Mouse (Mus musculus) midbrain, embryonic 15.5 days (tissue): ENCODE measurements around the gene Crcp. TPM values are rescaled to one million over a fixed set of nuclear protein-coding genes. Genes with fewer than 3 reads are reported as not detected.

Experiments
- ATAC-seq: fragments of 200-750 bp; cut with Nextera tagmentation; replicated peaks from 2 replicates; pipeline ENCODE4 v1.8.0; 2017; ENCODE audit warnings: moderate TSS enrichment
- H3K27ac ChIP-seq: fragments of 300-500 bp; sonication (generic); 2 replicates; pipeline ENCODE4 v1.5.1; 2015; ENCODE audit warnings: mild to moderate bottlenecking, inconsistent platforms
- H3K27me3 ChIP-seq: fragments of 300-500 bp; sonication (generic); replicated peaks from 2 replicates; pipeline ENCODE4 v1.6.1; 2015; ENCODE audit warnings: inconsistent platforms
- H3K36me3 ChIP-seq: fragments of 300-500 bp; sonication (generic); replicated peaks from 2 replicates; pipeline ENCODE4 v1.6.1; 2015; ENCODE audit warnings: inconsistent platforms
- H3K4me1 ChIP-seq: fragments of 300-500 bp; sonication (generic); 2 replicates; pipeline ENCODE4 v1.6.1; 2015; ENCODE audit warnings: inconsistent platforms
- H3K4me2 ChIP-seq: fragments of 300-500 bp; sonication (generic); 2 replicates; pipeline ENCODE4 v1.6.1; 2015; ENCODE audit warnings: inconsistent platforms, mild to moderate bottlenecking, moderate library complexity
- H3K4me3 ChIP-seq: fragments of 300-500 bp; sonication (generic); 2 replicates; pipeline ENCODE4 v1.5.1; 2015; ENCODE audit warnings: mild to moderate bottlenecking, inconsistent platforms
- H3K9ac ChIP-seq: fragments of 300-500 bp; sonication (generic); 2 replicates; pipeline ENCODE4 v1.6.1; 2015; ENCODE audit warnings: mild to moderate bottlenecking, inconsistent platforms
- H3K9me3 ChIP-seq: fragments of 300-500 bp; sonication (generic); 2 replicates; pipeline ENCODE4 v1.6.1; 2016; ENCODE audit warnings: inconsistent platforms
- WGBS: fragments of 180-500 bp; shearing (Covaris S2); methylation state at CpG from one replicate; pipeline ENCODE4 v1.1.7; 2015; ENCODE audit warnings: mixed read lengths; 5-methylcytosine and 5-hydroxymethylcytosine counted together
- polyA plus RNA-seq: library from polyadenylated mRNA; unstranded; fragments of >200 nt; fragmentation: Nextera tagmentation; extraction: Ambion mirVana; gene quantifications from 2 replicates; pipeline ENCODE4 v1.2.1, GENCODE M21; 2015

Gene Crcp
- polyA plus RNA-seq, 1 experiment from 2014 or later: 88.6 TPM

DNA sequence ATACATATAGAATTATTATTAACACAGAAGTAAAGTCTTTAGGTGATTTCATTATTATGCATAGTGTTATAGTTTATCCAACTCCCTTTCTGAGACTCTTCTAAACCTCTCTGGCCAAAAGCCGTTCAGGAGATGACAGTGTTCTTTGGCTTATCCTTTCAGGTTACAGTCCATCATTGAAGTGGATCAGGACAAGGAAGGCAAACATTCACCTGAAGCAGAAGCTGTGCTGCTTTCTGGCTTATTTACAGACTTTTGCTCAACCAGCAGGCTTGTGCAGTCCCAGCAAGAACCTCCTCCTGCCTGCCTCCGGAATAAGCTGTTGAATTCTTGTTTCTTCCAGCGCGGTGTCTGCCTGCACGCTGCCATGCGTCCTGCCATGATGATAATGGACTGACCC lies 43.9 kb downstream of the Crcp start, which contains the start of gene Tpst1:
TSS of gene Tpst1 (plus strand) at position 301 of the 400 bp plus-strand sequence.
- H3K9ac ChIP-seq: no peak within 1 kb of the TSS
- no peaks in the 10 kb centered on the region for H3K27me3 ChIP-seq
- no peak within 1 kb of the TSS for H3K4me2 ChIP-seq
- no peaks in the 10 kb centered on the region for H3K4me1 ChIP-seq
- no peaks in the 10 kb centered on the region; the same call in 1 of the 2 replicates for H3K9me3 ChIP-seq
- H3K27ac ChIP-seq: no peak within 1 kb of the TSS
- WGBS: 95% methylated on average over 6 of the region's 6 CpGs
- no peak within 1 kb of the TSS for H3K4me3 ChIP-seq
- ATAC-seq: no peak
- H3K36me3 ChIP-seq: no peaks in the 10 kb centered on the region

DNA sequence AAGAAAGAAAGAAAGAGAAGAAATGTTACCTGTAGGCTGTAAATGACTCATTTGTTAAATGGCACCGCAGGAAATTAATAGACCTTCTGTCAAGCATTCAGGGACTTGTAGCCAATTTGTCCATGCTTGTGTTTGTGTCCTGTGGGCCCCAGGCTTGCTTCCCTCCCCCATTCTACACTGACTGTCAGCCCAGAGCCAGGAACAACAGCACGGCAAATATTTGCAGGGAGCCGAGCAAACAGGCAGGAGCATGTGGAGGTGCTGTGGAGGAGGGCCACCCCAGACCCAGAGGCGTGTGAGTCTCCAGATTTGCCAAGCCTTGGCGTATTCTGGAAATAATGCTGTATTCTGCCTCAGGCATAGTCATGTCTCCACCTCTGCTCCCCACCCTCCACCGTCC lies 45.4 kb downstream of the Crcp start:
- Histone ChIP-seq H3K36me3 (no peaks in the 10 kb centered on the region), H3K27me3 (no peaks in the 10 kb centered on the region), H3K4me3 (no peak overlapping the region), H3K9ac (no peak overlapping the region), H3K4me1 (peaks cover 5% of the 10 kb centered on the region; the same call in 1 of the 2 replicates), H3K4me2 (no peak overlapping the region), H3K27ac (no peak overlapping the region), H3K9me3 (no peaks in the 10 kb centered on the region)
- ATAC-seq: no peak
- WGBS: 83% methylated on average over 6 of the region's 6 CpGs

DNA sequence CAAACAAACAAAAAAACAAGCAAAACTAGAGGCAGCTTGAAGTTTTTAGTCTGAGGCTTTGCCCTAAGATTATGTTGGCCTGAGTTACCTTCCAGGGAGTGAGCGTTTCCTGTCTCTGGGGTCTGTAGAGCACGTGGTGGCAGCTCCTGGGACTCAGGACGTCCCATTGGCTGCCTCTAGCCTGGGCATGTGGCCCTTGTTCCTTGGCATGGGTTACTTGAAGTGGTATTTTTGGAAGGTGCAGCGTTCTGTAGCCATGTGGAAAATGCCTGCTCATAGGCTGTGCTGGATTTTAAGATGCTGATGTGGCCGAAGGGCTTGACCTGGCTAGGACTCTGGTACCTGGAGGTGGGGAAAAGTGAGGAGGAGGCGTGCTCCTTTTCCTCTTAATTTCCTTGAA lies 47.3 kb downstream of the Crcp start:
- 68% methylated on average over 6 of the region's 6 CpGs for WGBS
- no peak for ATAC-seq
- no peak overlapping the region for H3K4me3 ChIP-seq
- H3K27me3 ChIP-seq: no peaks in the 10 kb centered on the region
- no peaks in the 10 kb centered on the region for H3K36me3 ChIP-seq
- H3K9ac ChIP-seq: no peak overlapping the region
- no peak overlapping the region for H3K4me2 ChIP-seq
- no peaks in the 10 kb centered on the region for H3K9me3 ChIP-seq
- H3K4me1 ChIP-seq: peaks cover 12% of the 10 kb centered on the region
- H3K27ac ChIP-seq: no peak overlapping the region

DNA sequence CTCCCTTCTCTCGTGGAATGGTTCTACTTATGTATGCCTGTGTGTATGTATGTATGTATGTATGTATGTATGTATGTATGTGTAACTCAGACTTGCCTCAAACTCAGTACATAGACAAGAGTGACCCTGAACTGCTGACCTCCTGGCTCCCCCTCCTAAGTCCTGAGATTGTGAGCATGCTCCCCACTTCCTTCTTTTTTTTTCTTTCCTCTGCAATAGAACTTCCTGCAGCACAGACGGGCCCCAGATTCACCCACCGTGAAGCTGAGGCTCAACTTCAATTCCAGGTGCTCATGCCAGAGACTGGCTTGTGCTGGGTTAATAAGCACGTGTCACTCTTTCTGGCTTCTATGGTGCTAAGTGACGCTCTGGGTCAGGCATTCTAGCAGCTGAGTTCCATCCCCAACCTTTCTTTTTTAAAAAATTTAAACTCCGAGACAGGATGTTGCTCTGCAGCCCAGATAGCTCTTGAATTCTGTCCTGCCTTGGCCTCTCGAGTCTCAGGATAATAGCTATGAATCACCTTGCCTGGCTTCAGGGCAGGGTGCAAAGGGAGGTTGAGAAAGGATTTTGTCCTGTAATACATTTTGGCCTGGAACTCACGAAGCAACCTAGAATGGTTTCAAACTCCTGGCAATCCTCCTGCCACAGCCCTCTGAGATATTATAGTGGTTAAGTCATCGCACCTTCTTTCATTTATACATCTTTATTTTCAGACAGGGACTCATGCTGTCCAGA lies 49.2 kb downstream of the Crcp start:
- Histone ChIP-seq H3K36me3 (no peaks in the 10 kb centered on the region; the same call in 1 of the 2 replicates), H3K4me3 (no peak overlapping the region), H3K4me1 (peaks cover 12% of the 10 kb centered on the region), H3K9ac (peak overlapping the region; percentile 89; the same call in 1 of the 2 replicates), H3K9me3 (no peaks in the 10 kb centered on the region), H3K4me2 (no peak overlapping the region), H3K27me3 (no peaks in the 10 kb centered on the region), H3K27ac (no peak overlapping the region)
- ATAC-seq: no peak
- WGBS: 87% methylated on average over 9 of the region's 9 CpGs

DNA sequence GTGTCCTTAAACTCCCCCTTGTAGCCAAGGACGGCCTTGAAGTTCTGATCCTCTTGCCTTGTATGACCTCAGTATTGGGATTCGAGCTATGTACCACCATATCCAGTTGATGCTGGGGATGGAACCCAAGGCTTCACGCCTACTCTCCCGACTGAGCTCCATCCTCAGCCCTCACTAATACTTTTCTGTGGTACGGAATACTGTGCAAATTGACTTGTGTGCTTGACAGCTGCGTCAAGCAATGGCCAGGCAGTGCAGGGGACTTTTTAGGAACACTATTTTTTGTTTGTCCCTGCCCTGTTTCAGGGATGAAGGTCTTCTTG lies 49.7 kb downstream of the Crcp start:
- Histone ChIP-seq H3K9ac (peak overlapping the region; percentile 89), H3K27ac (peak overlapping the region; percentile 82), H3K4me2 (peak overlapping the region; percentile 61), H3K9me3 (no peaks in the 10 kb centered on the region), H3K36me3 (no peaks in the 10 kb centered on the region; the same call in 1 of the 2 replicates), H3K4me3 (peak overlapping the region; percentile 80), H3K4me1 (peaks cover 12% of the 10 kb centered on the region), H3K27me3 (no peaks in the 10 kb centered on the region)
- peak; percentile 46; the same call in 1 of the 2 replicates for ATAC-seq
- 40% methylated on average over 6 of the region's 6 CpGs for WGBS

DNA sequence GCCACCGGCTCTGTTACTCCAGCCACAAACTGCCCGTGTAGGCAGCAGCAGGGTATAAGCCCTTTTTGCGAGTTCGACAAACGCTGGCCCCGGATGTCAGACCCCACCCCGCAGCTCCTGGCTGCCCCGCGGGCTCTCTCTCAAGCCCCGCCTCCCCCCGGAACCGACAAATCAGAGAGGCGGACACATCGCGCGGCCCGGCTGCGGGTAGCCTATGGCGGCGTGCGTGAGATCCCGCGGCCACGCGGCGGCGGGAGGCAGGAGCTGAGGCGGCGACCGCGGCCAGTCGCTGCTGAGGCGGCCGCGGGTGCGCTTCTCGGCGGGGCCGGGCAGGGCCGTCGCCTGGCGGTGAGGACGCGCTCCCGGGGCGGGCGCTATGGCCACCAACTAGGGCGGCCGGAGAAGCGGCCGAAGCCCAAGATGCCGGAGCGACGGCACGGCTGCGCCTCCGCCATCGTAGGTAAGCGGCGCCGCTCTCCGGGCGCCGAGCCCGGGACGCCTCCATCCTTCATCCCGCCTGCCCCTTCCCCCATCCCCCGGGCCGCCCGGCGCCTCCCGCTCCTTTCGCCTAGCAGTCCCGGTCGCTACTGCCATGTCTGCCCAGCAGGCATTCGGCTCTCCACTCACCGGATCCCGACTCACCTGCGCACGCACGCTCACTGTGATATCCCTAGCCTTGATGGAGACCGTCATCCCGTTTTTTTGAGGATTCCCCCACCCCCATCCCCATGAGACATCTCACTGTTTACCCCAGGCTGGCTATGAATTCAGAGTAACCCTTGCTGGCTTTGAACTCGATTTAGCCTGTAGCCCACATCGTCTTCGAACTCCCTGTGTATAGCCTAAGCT lies 50.3 kb downstream of the Crcp start:
- Histone ChIP-seq H3K9me3 (no peaks in the 10 kb centered on the region), H3K9ac (peak overlapping the region; percentile 89), H3K27me3 (no peaks in the 10 kb centered on the region), H3K36me3 (no peaks in the 10 kb centered on the region; the same call in 1 of the 2 replicates), H3K4me2 (peak overlapping the region; percentile 61), H3K27ac (peak overlapping the region; percentile 82), H3K4me1 (peaks cover 12% of the 10 kb centered on the region), H3K4me3 (peak overlapping the region; percentile 80)
- ATAC-seq: peak; percentile 98
- 1% methylated on average over 80 of the region's 86 CpGs for WGBS

DNA sequence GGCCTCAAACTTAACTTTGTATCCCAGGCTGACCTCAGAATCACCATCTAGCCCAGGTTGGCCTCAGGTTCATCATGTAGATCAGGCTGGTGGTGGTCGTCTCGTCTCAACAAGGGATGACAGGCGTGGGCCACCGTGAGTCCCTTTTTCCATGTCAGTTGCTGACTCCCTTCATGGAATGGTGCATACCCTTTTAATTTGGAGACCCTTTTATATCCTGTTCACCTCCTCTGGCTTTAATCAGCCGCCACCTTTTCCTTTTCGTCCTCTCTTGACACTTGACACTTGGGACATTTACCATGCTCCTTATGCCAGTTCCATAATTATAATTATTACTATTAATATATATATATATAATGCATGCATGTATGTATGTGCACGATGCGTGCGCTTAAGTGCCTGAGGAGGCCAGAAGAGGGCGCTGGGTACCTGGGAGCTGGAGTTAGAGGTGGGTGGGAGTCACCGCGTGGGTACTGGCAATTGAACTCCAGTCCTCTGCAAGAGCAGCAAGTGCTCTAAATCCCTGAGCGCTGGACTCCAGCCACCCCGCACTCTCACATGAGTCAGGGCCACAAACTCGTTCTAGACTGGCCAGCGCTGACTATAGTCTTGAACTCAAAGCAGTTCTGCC lies 51.1 kb downstream of the Crcp start:
- Histone ChIP-seq H3K36me3 (no peaks in the 10 kb centered on the region; the same call in 1 of the 2 replicates), H3K9me3 (no peaks in the 10 kb centered on the region), H3K27ac (no peak overlapping the region), H3K4me2 (peak overlapping the region; percentile 61), H3K9ac (peak overlapping the region; percentile 89), H3K4me1 (peaks cover 12% of the 10 kb centered on the region), H3K27me3 (no peaks in the 10 kb centered on the region), H3K4me3 (peak overlapping the region; percentile 80)
- no peak for ATAC-seq
- 77% methylated on average over 16 of the region's 16 CpGs for WGBS

DNA sequence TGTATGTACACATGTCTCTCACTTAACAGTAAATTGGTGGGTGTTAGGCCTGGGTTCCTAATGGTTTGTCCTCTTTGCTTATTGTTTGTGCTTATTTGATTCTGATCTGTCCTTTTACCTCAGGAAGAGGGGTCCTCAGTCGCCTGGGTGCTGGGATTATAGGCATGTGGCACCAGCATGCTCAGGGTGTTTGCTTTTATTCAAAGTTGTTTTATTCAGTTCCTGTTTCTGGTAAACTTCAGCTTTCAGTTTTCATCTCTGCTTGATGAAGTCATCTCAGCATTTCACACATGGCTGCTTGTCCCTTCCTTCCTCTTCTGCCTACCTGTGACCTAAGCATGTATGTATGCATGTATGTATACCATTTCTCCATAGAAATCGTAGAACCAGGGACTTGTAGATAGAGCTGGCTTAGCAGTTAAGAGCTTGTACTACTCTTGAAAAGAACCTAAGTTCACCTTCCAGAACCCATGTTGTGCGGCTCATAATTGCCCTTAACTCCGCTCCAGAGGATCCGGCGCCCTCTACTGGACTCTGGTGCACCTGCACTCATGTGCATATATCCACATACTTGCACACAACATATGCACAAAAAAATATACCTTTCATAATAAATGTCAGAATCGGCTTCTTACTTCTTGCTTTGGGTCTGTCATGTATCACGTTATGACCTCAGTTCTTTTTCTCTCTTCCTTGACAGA lies 52.2 kb downstream of the Crcp start:
- 97% methylated on average over 8 of the region's 8 CpGs for WGBS
- Histone ChIP-seq H3K4me2 (no peak overlapping the region), H3K9ac (no peak overlapping the region), H3K4me1 (peaks cover 12% of the 10 kb centered on the region), H3K4me3 (no peak overlapping the region), H3K27me3 (no peaks in the 10 kb centered on the region), H3K36me3 (no peaks in the 10 kb centered on the region; the same call in 1 of the 2 replicates), H3K27ac (no peak overlapping the region), H3K9me3 (no peaks in the 10 kb centered on the region)
- no peak for ATAC-seq

DNA sequence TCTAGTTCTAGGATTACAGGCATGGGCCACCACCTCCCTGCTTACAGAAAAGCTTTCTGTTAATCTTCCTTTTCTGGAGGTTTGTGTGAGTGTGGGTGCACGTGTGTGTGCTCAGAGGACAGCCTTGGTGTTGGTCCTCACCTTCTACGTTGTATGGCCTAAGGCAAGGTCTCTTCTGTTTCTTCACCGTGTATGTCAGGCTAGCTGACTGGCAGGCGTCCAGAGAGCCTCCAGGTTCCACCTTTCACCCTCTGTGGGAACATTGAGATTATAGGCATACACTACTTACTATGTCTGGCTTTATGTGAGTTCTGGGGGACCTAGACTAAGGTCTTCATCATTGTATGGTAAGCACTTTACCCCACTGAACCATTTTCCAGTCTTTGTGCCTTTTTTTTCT lies 53.3 kb downstream of the Crcp start:
- Histone ChIP-seq H3K9ac (no peak overlapping the region), H3K36me3 (no peaks in the 10 kb centered on the region; the same call in 1 of the 2 replicates), H3K27ac (no peak overlapping the region), H3K4me3 (no peak overlapping the region), H3K27me3 (no peaks in the 10 kb centered on the region), H3K9me3 (no peaks in the 10 kb centered on the region), H3K4me2 (no peak overlapping the region), H3K4me1 (peaks cover 12% of the 10 kb centered on the region)
- 88% methylated on average over 4 of the region's 4 CpGs for WGBS
- ATAC-seq: no peak

DNA sequence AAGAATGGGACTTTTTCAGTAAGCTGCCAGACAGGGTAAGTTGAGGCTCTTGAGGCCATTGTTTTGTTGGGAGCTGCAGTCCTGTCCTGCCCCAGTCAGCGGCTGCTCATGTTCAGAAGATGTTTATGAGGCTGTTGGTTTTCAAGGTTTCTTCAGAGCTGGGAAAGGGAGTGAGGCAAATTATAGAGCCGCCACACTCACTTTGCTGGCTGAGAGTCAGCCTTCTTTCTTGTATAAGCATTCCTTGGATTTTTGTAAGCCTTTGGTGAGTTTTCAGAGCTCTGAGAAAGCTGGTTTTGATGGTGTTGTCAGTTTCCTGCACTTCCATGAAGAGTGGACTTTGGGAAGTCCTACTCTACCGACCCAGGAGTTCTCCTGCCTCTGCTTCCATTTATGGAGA lies 55.2 kb downstream of the Crcp start:
- Histone ChIP-seq H3K4me1 (peaks cover 7% of the 10 kb centered on the region), H3K36me3 (no peaks in the 10 kb centered on the region; the same call in 1 of the 2 replicates), H3K9ac (no peak overlapping the region), H3K4me3 (no peak overlapping the region), H3K4me2 (no peak overlapping the region), H3K27ac (no peak overlapping the region), H3K9me3 (no peaks in the 10 kb centered on the region), H3K27me3 (no peaks in the 10 kb centered on the region)
- ATAC-seq: no peak
- WGBS: 95% methylated on average over 3 of the region's 3 CpGs

DNA sequence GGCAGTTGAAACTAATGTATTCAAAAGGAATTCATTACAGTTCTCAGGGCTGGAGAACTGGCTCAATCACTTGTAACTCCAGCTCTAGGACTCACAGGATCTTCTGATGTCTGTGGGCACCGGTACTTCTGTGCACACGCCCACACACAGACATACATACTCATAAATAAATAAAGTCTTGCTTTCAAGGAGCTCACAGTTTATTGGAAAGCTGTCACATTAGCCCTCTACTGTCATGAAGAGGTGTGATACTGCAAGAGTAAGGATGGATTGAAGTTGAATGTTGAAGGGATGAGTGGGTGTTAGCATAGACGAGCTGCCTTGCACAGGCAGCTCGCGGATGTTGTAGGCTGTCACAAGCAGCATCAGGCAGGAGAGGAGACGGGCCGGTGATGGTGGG lies 58.9 kb downstream of the Crcp start:
- no peaks in the 10 kb centered on the region for H3K4me1 ChIP-seq
- H3K36me3 ChIP-seq: no peaks in the 10 kb centered on the region
- no peak overlapping the region for H3K27ac ChIP-seq
- H3K4me2 ChIP-seq: no peak overlapping the region
- H3K4me3 ChIP-seq: no peak overlapping the region
- no peaks in the 10 kb centered on the region for H3K9me3 ChIP-seq
- H3K9ac ChIP-seq: no peak overlapping the region
- ATAC-seq: no peak
- WGBS: 85% methylated on average over 7 of the region's 7 CpGs
- no peaks in the 10 kb centered on the region for H3K27me3 ChIP-seq

DNA sequence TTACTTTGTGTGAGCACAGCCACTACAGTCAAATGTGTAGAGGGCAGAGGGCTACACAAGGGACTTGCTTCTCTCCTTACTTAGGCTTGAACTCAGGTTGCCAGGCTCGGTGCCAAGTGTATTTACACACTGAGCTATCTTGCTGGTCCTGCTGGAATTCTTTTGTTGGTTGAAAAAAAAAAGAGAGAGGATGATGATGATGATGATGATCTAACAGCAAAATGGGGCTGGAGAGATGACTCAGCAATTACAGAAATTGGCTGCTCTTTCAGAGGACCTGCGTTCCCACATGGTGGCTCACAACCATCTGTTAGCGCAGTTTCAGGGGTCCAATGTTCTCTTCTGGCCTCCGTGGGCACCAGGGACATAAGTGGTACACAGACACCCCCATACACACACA lies 59.5 kb downstream of the Crcp start:
- no peak overlapping the region for H3K9ac ChIP-seq
- no peak overlapping the region for H3K4me2 ChIP-seq
- H3K4me1 ChIP-seq: no peaks in the 10 kb centered on the region
- no peak overlapping the region for H3K27ac ChIP-seq
- WGBS: 96% methylated on average over 4 of the region's 4 CpGs
- no peaks in the 10 kb centered on the region for H3K27me3 ChIP-seq
- H3K9me3 ChIP-seq: no peaks in the 10 kb centered on the region
- H3K36me3 ChIP-seq: no peaks in the 10 kb centered on the region
- no peak for ATAC-seq
- H3K4me3 ChIP-seq: no peak overlapping the region
